Mouse (Mus musculus): Measurements from ENCODE around the gene Tbc1d1. TPM values are rescaled to one million over a fixed set of nuclear protein-coding genes. Genes with fewer than 3 reads are reported as not detected.

Tbc1d1 gene
- total RNA-seq, 2 experiments from 2014 or later: 16.7 to 21.9 TPM

DNA sequence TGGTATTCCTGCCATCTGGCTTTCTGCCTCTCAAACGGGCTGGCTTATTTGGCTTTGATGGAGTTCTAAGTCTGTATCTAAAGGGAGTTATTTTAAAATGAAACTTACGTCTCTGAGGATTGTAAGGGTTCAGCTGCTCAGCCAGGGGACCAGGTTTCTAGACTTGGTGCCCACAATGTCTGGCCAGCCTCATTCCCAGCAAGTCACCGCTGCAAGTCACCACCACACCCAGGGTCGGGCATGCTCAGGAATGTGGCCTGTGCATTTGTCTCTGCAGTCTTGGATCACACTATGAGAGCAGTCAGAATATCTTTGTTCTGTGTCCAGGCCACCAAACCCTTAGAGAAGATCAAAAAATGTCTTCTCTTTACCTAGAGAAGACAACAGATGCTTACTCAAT, 237.4 kb downstream of the Tbc1d1 start:
- DNase-seq: no peak
- intact Hi-C loops (cut with DNase I): no loop called here

DNA sequence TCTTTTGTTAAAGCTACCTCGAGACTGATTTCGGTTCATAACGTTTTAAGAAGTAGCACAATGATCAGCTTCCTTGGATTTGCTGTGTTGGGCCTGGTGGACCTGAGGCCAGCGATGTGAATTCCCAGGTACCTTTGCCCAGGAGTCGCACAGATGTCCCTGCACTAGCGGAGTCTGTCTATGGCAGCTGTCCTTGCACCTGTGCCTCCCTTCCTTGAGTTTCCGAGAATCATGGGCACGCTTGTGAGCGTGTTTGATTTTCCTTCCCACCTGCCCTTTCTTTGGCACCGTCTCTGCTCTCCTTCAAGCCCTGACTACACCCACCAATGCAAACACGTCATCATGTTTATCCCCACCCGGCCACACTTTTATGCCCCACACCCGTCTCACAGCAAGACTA, 242.1 kb downstream of the Tbc1d1 start:
- DNase-seq: no peak
- intact Hi-C loops (cut with DNase I): loop anchor here (5.0 kb wide), 2 partner anchors 64 to 89 kb away; no protein-coding TSS in a partner anchor

DNA sequence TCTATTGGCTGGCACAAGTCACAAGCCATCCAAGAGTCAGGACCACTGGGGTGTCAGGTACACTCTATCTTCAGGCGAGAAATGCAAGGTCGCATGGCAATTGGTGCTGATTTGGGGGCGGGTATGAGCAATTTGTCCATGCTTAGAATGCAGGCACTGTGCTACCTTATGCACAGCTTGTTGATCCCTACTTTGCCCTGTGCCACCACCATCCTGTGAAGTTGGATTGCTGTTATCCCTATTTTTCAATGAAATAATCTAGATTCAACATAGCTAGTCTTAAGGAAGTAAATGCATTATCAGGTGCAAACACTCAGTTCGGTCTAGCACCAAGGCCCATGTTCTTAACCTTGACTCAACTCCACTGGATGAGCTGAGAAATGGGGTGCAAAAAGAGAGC, 244.6 kb downstream of the Tbc1d1 start:
- intact Hi-C loops (cut with DNase I): no loop called here
- DNase-seq: no peak

Small RNA genes within 50 kb of the gene (microRNA-seq; reads per million reads assigned to microRNA genes)
- 0 reads per million in 2 experiments for gene Gm22395

Other genes with a start within 250 kb of the Tbc1d1 start
- gene Rell1, start 187.4 kb upstream of the Tbc1d1 start, total RNA-seq (2021): 10 to 100 TPM; 14.0 to 15.1 TPM
- 10 to 100 TPM in 1 of 2 experiments, 1 to 10 TPM in 1; 9.4 to 10.6 TPM for gene Pgm2, start 63.4 kb upstream of the Tbc1d1 start, total RNA-seq (2021)